Mouse (Mus musculus) intestine, embryonic 15.5 days (tissue): ENCODE results near the gene Rbm20. TPM values are rescaled to one million over a fixed set of nuclear protein-coding genes. Genes with fewer than 3 reads are reported as not detected.

Experiments
- ATAC-seq: fragments of 200-750 bp; cut with Nextera tagmentation; 2 replicates; pipeline ENCODE4 v1.8.0; 2017; ENCODE audit warnings: moderate TSS enrichment, moderate library complexity
- H3K27ac ChIP-seq: fragments of 300-500 bp; sonication (generic); 2 replicates; pipeline ENCODE4 v1.5.1; 2015; ENCODE audit warnings: mild to moderate bottlenecking, inconsistent platforms
- H3K27me3 ChIP-seq: fragments of 300-500 bp; sonication (generic); replicated peaks from 2 replicates; pipeline ENCODE4 v1.6.1; 2015; ENCODE audit warnings: inconsistent platforms
- H3K36me3 ChIP-seq: fragments of 300-500 bp; sonication (generic); 2 replicates; pipeline ENCODE4 v1.6.1; 2015; ENCODE audit warnings: inconsistent platforms
- H3K4me1 ChIP-seq: fragments of 300-500 bp; sonication (generic); replicated peaks from 2 replicates; pipeline ENCODE4 v1.6.1; 2015; ENCODE audit warnings: inconsistent platforms
- H3K4me2 ChIP-seq: fragments of 300-500 bp; sonication (generic); replicated peaks from 2 replicates; pipeline ENCODE4 v1.6.1; 2015; ENCODE audit warnings: mild to moderate bottlenecking, inconsistent platforms
- H3K4me3 ChIP-seq: fragments of 300-500 bp; sonication (generic); replicated peaks from 2 replicates; pipeline ENCODE4 v1.5.1; 2015; ENCODE audit warnings: inconsistent platforms
- H3K9ac ChIP-seq: fragments of 300-500 bp; sonication (generic); 2 replicates; pipeline ENCODE4 v1.6.1; 2015; ENCODE audit warnings: inconsistent platforms
- H3K9me3 ChIP-seq: fragments of 300-500 bp; sonication (generic); 2 replicates; pipeline ENCODE4 v1.6.1; 2016; ENCODE audit warnings: inconsistent platforms
- WGBS: fragments of 180-500 bp; shearing (Covaris S2); methylation state at CpG from one replicate; pipeline ENCODE4 v1.1.7; 2015; 5-methylcytosine and 5-hydroxymethylcytosine counted together
- polyA plus RNA-seq: library from polyadenylated mRNA; unstranded; fragments of >200 nt; fragmentation: Nextera tagmentation; extraction: Ambion mirVana; gene quantifications from 2 replicates; pipeline ENCODE4 v1.2.1, GENCODE M21; 2015

Gene Rbm20
- polyA plus RNA-seq, 1 experiment from 2014 or later, result 0.77 TPM

DNA sequence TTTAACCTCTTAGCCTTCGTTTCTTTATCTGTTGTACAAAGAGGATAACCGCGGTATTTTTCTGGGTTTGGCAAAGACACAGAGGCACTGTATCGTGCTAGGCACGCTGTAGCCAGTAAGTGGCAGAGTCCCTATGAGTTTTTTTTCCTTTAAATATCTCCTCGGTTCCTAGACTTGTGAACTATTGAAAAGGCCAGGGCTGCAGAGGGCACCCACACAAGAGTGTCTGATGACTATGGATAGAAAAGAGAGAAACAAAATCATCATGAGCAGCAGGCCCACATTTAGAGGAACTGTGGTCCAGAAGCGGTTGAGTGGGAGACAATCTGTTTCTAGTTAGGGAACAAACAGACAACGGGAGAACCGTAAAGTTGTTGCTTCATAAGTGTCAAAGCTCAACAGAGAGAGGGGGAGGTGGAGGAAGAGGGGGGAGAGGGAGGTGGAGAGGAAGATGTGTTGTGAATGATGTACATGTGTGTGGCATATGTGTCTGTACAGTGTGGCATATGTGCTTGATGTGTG lies 215.8 kb downstream of the Rbm20 start:
- peaks cover 40% of the 10 kb centered on the region for H3K4me1 ChIP-seq
- no peak overlapping the region for H3K9ac ChIP-seq
- no peak for ATAC-seq
- no peaks in the 10 kb centered on the region for H3K9me3 ChIP-seq
- WGBS, result 67% methylated on average over 9 of the region's 9 CpGs
- H3K4me2 ChIP-seq, result no peak overlapping the region
- H3K27ac ChIP-seq, result peak overlapping the region; percentile 83; the same call in 1 of the 2 replicates
- H3K27me3 ChIP-seq, result no peaks in the 10 kb centered on the region
- H3K4me3 ChIP-seq, result no peak overlapping the region
- H3K36me3 ChIP-seq, result no peaks in the 10 kb centered on the region

DNA sequence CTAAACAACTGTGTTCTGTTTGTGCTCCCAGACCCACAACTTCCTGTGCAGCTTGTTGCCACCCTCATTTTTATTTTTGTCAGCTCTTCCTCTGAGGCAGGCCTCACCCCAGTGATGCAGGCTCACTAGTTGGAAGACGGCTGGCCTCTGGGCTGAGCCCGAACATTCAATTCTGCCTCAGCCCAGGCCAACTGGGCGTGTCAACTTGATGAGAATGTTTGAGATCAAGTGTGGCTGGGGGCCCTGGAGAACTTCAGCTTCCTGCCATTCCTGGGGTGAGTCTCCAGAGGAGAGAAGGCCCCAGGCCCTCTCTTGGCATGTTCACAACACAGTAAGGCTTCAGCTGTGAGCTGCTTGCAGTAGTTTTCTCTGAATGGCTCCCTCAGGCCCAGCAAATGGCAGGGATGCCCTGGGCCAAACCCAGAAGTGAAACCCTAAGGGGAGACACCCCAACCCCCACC lies 216.6 kb downstream of the Rbm20 start:
- Histone ChIP-seq H3K4me3 (no peak overlapping the region), H3K9me3 (no peaks in the 10 kb centered on the region), H3K27ac (peak overlapping the region; percentile 80), H3K4me2 (no peak overlapping the region), H3K27me3 (no peaks in the 10 kb centered on the region), H3K4me1 (peaks cover 40% of the 10 kb centered on the region), H3K9ac (no peak overlapping the region), H3K36me3 (no peaks in the 10 kb centered on the region)
- ATAC-seq, result no peak
- WGBS, result 36% methylated on average over 3 of the region's 3 CpGs

DNA sequence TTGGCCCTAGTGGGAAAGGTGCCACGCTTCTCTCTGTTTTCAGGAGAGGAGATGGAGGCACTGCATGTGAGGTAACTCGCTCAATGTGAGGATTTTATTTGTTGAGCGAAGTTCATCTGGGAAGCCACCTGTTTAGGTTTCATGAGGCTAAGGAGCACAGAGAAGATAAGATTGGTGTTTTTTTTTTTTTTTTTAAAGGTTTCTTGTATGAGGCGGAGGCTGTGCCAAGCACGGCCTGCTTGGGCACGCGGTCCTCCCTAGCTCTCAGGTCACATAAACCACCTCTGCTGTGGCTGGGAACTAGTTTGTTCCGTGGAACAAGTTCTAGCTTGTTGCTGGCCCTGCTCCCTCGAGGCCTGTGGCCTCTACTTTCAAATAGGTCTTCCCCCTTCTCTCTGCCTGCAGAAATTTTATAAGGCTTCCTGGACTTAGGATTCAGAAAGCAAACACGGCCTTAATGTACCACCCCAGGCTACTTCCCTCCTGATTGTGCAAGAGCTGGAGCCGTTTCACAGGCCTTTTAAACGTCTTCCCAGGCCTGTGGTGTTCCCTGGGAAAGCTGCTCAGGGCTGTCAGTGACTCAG lies 217.5 kb downstream of the Rbm20 start:
- peak overlapping the region; percentile 80 for H3K27ac ChIP-seq
- H3K4me3 ChIP-seq, result no peak overlapping the region
- peak; percentile 66 for ATAC-seq
- no peak overlapping the region for H3K9ac ChIP-seq
- no peak overlapping the region for H3K4me2 ChIP-seq
- H3K36me3 ChIP-seq, result no peaks in the 10 kb centered on the region
- peaks cover 38% of the 10 kb centered on the region for H3K4me1 ChIP-seq
- WGBS, result 63% methylated on average over 12 of the region's 12 CpGs
- H3K9me3 ChIP-seq, result no peaks in the 10 kb centered on the region
- no peaks in the 10 kb centered on the region for H3K27me3 ChIP-seq

DNA sequence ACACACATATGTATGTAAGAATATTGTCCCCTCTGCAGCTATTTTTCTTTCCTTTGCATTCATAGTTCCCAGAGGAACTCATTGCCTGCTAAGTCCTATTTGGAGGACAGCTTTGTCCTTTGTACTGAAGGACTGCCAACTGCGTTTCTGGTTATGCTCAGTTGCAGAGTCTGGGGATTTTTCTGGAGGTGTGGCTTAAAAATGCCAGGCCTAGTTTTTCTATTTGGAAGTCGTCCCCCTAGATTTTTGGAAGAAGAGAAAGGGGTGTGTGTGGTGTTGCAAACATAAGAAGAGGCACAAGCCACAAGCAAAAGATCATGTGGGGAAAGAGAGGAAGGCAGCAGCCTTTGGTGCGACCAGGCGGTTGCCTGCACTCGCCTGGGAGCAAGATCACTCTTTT lies 220.9 kb downstream of the Rbm20 start:
- no peak overlapping the region for H3K9ac ChIP-seq
- 75% methylated on average over 5 of the region's 5 CpGs for WGBS
- no peaks in the 10 kb centered on the region for H3K9me3 ChIP-seq
- no peaks in the 10 kb centered on the region for H3K27me3 ChIP-seq
- H3K4me3 ChIP-seq, result no peak overlapping the region
- no peak overlapping the region for H3K4me2 ChIP-seq
- H3K36me3 ChIP-seq, result no peaks in the 10 kb centered on the region
- no peak overlapping the region for H3K27ac ChIP-seq
- H3K4me1 ChIP-seq, result peaks cover 19% of the 10 kb centered on the region
- ATAC-seq, result no peak

DNA sequence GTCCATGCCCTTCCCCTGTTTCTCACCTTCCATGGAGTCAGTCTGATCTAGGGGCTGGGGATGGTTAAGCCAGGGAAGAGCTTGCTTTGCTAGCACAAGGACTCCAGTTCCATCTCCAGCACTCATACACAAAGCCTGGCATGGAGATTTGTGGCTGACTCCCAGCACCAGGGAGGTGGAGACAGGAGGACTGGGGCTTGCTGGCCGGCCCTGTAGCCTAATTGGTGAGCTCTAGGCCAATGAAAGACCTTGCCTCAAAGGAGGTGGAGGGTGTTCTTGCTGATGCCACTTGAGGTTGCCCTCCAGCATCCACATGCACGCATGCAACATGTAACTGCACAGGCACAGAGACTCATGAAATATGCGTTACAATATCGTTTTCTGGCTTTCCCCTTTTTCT lies 221.4 kb downstream of the Rbm20 start:
- WGBS, result 74% methylated on average over 4 of the region's 4 CpGs
- no peak overlapping the region for H3K27ac ChIP-seq
- H3K9ac ChIP-seq, result no peak overlapping the region

DNA sequence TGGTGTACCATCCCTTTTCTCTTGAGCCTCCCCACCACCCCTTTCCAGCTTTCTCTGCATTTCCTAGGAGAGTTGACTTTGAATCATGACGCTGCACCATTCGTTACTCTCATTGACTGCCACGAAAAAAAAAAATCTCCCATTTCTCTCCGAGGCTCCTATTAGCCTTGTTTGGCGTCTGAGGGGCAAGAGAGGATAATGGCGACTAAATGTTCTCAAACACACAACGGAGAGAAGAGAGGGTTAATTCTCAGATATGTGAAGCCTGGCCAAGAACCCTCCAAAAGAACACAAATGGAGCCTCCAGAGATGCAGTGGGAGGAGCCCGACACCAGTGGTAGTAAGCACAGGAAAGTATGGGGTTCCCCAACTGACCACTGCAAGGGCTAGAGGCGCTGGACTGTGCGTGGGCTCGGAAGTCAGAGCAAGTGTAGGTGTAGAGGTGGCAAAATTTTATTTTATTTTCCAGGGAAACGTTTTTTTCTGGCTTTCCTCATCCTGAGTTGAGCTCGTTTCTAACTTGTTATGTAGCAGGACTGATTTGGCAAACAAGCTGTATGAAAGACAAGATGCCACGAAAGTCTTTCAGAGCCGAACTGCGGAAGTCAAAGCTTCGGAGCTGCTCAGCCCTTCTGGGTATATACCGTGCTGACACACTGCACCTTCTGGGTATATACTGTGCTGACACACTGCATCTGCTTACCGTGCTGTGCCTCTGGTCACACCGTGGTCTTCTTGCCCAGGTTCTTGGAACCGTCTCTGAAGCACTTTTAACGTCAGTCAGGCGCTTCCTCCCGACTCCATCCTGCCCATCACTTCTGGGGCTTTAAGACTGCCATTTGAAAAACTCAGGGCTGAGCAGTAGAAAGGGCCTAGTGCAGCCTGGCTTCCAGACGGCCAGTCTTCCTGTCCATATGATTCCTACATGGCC lies 222.1 kb downstream of the Rbm20 start:
- Histone ChIP-seq H3K27me3 (no peaks in the 10 kb centered on the region), H3K36me3 (no peaks in the 10 kb centered on the region), H3K9me3 (no peaks in the 10 kb centered on the region), H3K27ac (no peak overlapping the region), H3K4me1 (peaks cover 11% of the 10 kb centered on the region; the same call in 1 of the 2 replicates), H3K4me3 (no peak overlapping the region), H3K9ac (no peak overlapping the region), H3K4me2 (no peak overlapping the region)
- WGBS, result 81% methylated on average over 25 of the region's 25 CpGs
- no peak for ATAC-seq

More for the DNA sequence above, 221.4 kb downstream of the Rbm20 start:
- H3K9me3 ChIP-seq, result no peaks in the 10 kb centered on the region
- H3K27me3 ChIP-seq, result no peaks in the 10 kb centered on the region
- no peak overlapping the region for H3K4me2 ChIP-seq
- H3K4me3 ChIP-seq, result no peak overlapping the region
- H3K36me3 ChIP-seq, result no peaks in the 10 kb centered on the region
- no peak for ATAC-seq
- H3K4me1 ChIP-seq, result peaks cover 17% of the 10 kb centered on the region

DNA sequence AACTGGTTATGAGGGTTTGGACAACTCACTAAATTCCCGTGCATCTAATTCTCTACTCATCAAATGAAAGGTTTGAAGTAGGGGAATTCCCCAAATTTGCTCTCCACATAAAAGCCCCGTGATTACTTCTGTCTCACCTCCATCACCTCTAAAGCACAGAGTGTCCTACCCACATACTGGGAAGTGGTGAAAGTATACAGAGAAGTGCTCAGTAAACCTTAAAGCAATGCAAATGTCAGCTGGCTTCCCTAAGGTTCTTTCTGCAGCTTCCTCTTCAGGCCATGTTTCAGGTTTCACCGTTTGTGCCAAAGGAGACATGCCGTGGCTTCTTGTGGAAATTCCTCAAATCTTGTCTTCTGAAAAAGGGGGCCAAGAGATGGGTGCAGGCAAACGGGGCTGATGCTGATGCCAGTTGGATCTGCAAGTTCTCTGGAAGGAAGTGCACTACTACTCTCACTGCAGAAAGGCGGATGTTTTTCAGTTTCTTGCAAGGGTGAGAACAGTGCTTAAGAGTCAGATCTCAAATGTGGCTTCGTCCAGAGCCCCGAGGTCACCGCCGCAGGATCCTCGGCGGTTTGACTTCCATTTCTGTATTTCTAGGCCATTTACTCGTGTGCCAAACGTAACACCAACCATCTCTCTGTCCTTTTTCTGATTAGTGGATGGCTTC lies 223.0 kb downstream of the Rbm20 start:
- no peak overlapping the region for H3K9ac ChIP-seq
- H3K4me3 ChIP-seq, result no peak overlapping the region
- ATAC-seq, result no peak
- H3K4me2 ChIP-seq, result no peak overlapping the region
- H3K9me3 ChIP-seq, result no peaks in the 10 kb centered on the region
- no peak overlapping the region for H3K27ac ChIP-seq
- peaks cover 11% of the 10 kb centered on the region; the same call in 1 of the 2 replicates for H3K4me1 ChIP-seq
- H3K27me3 ChIP-seq, result no peaks in the 10 kb centered on the region
- H3K36me3 ChIP-seq, result no peaks in the 10 kb centered on the region
- WGBS, result 83% methylated on average over 14 of the region's 14 CpGs

DNA sequence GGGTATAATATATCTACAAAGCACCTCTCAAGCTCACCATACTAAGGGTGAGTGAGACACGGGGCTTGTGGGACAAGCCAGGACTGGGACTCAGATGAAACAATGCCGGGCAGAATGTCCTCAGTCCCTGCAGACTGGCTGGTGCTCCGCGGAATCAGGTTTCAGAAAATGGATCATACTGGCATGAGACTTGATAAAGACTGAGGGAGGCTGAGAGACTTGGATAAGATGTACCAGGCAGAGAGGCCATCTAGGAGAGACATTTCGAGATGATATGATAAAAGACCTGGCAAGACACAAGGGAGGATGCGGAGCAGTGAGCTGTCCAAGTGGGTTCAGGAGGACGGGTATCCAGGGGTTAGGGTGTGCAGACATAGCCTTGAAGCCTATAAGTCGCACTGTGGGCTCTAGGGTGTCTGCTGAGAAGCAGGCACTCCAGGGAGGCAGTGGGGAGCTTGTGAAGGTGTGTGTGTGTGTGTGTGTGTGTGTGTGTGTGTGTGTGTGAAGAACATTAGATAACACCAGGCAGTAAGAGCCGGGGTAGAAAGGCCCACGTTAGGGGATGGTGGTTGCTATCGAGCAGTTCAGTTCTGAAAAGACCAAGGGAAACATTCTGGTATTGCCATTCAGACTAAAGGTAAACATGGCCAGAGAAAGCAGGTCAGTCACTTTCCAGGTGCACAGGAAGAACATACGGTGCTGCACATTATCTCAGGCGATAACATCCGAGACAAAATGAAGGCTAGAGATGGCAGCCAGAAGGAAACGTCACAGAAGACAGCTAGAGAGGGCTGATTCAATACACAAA lies 225.0 kb downstream of the Rbm20 start:
- Histone ChIP-seq H3K4me1 (peaks cover 9% of the 10 kb centered on the region; the same call in 1 of the 2 replicates), H3K4me2 (peak overlapping the region; percentile 78), H3K9ac (peak overlapping the region; percentile 67), H3K4me3 (peak overlapping the region; percentile 94), H3K36me3 (no peaks in the 10 kb centered on the region), H3K27ac (peak overlapping the region; percentile 91), H3K27me3 (no peaks in the 10 kb centered on the region), H3K9me3 (no peaks in the 10 kb centered on the region)
- 42% methylated on average over 15 of the region's 15 CpGs for WGBS
- ATAC-seq, result peak; percentile 18; the same call in 1 of the 2 replicates

DNA sequence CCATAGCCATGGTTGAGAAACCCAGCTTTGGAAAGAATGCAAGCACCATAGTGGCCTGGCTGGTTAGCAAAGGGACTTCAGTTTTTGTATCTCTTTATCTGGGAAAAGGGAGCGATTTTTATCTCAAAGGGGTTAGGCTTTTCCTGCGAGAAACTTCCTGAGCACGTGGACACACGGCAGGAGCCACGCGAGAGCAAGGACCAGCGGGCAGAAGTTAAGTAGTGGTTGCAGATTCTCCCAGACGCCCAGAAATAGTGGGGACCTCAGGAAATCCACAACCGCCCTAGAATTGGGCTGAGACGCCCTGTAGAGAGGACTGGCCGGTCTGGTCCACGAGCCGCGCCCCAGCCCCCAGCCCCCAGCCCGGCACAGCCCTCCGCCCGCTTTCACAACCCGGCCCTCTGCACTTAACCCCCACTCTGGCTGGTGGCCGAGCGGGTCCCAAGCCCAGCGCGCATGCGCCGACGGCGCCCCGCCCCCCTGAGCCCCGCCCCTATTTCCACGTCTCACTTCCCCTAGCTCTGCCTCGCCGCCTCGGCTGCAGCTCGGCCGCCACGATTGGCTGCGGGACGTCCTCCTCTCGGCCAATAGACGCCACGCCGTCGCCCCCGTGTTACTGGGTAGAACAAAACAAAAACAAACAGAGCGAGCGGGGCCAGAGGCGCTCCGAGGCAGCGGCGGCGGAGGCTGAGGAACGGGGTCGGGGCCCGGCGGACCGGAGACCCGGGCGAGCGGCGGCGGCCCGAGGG lies 225.8 kb downstream of the Rbm20 start:
- peak; percentile 98 for ATAC-seq
- no peaks in the 10 kb centered on the region for H3K9me3 ChIP-seq
- peak overlapping the region; percentile 91 for H3K9ac ChIP-seq
- peak overlapping the region; percentile 94 for H3K4me3 ChIP-seq
- H3K27me3 ChIP-seq, result no peaks in the 10 kb centered on the region
- H3K4me1 ChIP-seq, result peaks cover 8% of the 10 kb centered on the region; the same call in 1 of the 2 replicates
- no peaks in the 10 kb centered on the region for H3K36me3 ChIP-seq
- peak overlapping the region; percentile 78 for H3K4me2 ChIP-seq
- peak overlapping the region; percentile 91 for H3K27ac ChIP-seq
- under 1% methylated on average over 61 of the region's 61 CpGs for WGBS

DNA sequence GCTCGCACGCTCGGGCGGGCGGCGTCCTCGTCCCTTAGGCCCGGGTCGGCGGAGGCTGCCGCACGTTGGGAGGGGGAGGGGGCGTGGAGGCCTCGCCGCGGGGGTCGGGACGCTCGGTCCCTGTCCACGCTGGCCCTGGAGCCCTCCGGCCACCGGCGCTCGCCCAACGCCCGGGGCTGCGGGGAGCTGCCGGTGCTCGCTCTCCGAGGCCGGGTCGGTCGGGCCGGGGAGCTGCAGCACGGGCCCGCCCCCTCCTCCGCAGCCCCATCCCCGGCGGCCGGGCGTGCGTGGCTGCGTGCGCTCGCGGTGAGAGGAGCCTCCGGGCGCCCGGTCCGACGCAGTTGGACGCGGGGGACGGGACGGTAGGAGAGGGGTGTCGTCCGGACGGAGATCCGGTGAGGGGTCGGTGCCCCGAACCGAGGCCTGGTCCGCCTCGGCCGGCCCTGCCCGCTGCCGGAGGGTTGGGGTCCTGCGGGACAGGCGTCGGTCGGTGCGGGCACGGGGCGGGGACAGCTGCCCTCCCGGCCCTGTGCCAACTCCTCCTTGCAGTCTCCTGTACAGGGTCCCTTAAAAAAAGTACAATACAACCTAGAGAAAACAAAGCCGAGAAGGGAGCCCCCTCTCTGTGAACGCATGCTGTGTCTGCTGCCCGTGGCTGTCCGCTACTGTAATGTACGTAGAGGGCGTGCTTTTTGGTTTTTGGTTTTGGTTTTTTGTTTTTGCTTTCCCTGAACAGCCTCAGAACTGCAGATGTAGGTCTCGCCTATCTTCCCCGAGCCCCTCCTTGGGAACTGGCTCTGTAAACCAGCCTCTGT lies 226.6 kb downstream of the Rbm20 start:
- Histone ChIP-seq H3K4me1 (peaks cover 8% of the 10 kb centered on the region; the same call in 1 of the 2 replicates), H3K9me3 (no peaks in the 10 kb centered on the region), H3K27ac (peak overlapping the region; percentile 91), H3K27me3 (no peaks in the 10 kb centered on the region), H3K9ac (peak overlapping the region; percentile 91), H3K4me3 (peak overlapping the region; percentile 94), H3K4me2 (peak overlapping the region; percentile 78), H3K36me3 (no peaks in the 10 kb centered on the region)
- ATAC-seq, result peak; percentile 76
- WGBS, result under 1% methylated on average over 47 of the region's 83 CpGs
